Mouse (Mus musculus) inflammation-experienced regulatory T-cells, adult 6 months (primary cell): ENCODE data around the gene Gmnn. TPM values are rescaled to one million over a fixed set of nuclear protein-coding genes. Genes with fewer than 3 reads are reported as not detected.

ENCODE experiments used
- ATAC-seq: one replicate; pipeline ENCODE4 v1.8.0; 2017
- polyA plus RNA-seq, 3 experiments: library from polyadenylated mRNA; unstranded; fragments of 100-300 nt; shearing (Covaris generic); gene quantifications; one replicate each; pipeline ENCODE4 v1.2.1; 2017

Gmnn gene
- polyA plus RNA-seq, 3 experiments from 2014 or later = 25.5 to 101 (median 26.7) TPM

- no peak for ATAC-seq
Observed at GRCm38 (mm10) chr13:24702128-24702527, 59.6 kb downstream of the Gmnn start.

Other genes starting within 250 kb of the Gmnn start
- 100 to 1,000 TPM; 199 to 236 (median 232) TPM for gene Ripor2, start 179.7 kb downstream of the Gmnn start, polyA plus RNA-seq
- under 1 TPM in 1 of 3 experiments, not detected in 2; 0.70 TPM for gene Armh2, start 20.7 kb downstream of the Gmnn start, polyA plus RNA-seq
- 10 to 100 TPM; 40.8 to 54.9 (median 47.8) TPM for gene BC005537, start 39.7 kb upstream of the Gmnn start, polyA plus RNA-seq
- 10 to 100 TPM; 55.2 to 89.6 (median 75.2) TPM for gene Acot13, start 69.6 kb upstream of the Gmnn start, polyA plus RNA-seq
- 10 to 100 TPM; 18.5 to 22.5 (median 21.3) TPM for gene Tdp2, start 69.8 kb upstream of the Gmnn start, polyA plus RNA-seq
- under 1 TPM in 2 of 3 experiments, not detected in 1; 0.34 to 0.41 TPM for gene D130043K22Rik, start 83.2 kb upstream of the Gmnn start, polyA plus RNA-seq
- gene Aldh5a1, start 175.7 kb upstream of the Gmnn start, polyA plus RNA-seq = under 1 TPM; 0.11 to 0.68 (median 0.57) TPM
- 1 to 10 TPM; 1.0 to 3.3 (median 1.9) TPM for gene Gpld1, start 181.2 kb upstream of the Gmnn start, polyA plus RNA-seq